In genomic region chr6:8831204-8831603, GRCm38 (mm10) we compare ENCODE assay signal across 9 mouse cellular contexts. TPM values are rescaled to one million over a fixed set of nuclear protein-coding genes. Genes with fewer than 3 reads are reported as not detected.
DNase-seq lines count a peak whose midpoint lies in the region; TF ChIP-seq lines count a peak whose summit lies in the region.
"Had no signal": no experiment of that assay in that cellular context is flagged by ENCODE, and none has a peak within 500 bp of the region (broad histone marks: within the 10 kb centered on the region; RNA-seq: fewer than 3 reads in every experiment).

No protein-coding gene starts in this region.

- H3K27me3 ChIP-seq in cerebellum, adult 2 months (ENCODE audit: control insufficient read depth, insufficient read depth, low read length), result no peaks in the 10 kb centered on the region
- H3K27me3 ChIP-seq: neural tube, embryonic 12.5 days had no signal

- intact Hi-C loops in left cerebral cortex, postnatal 14 days (cut with DNase I), result loop anchor here (10.0 kb wide), 1 partner anchor 556 kb away; no protein-coding TSS in a partner anchor

- peak in 1 of 2 experiments; percentile 32 for DNase-seq in cerebellum, adult 2 months
- no peak for DNase-seq in cerebellum, postnatal 36 days
- DNase-seq in left cerebral cortex, postnatal 14 days (ENCODE audit: low spot score in 2 of 2), result peak; percentile 19 to 50
- no peak for DNase-seq in left cerebral cortex, adult 18-20 months (ENCODE audit: low spot score in 2 of 2)
- DNase-seq in brain, adult 2 months (ENCODE audit: low read depth, low spot score), result peak; percentile 72
- DNase-seq in hindlimb bud, embryonic 11.5 days (ENCODE audit: extremely low spot score, low read depth, low spot score), result peak; percentile 37
- peak; percentile 38 for DNase-seq in telencephalon, adult 2 months (ENCODE audit: low read depth, low spot score)
- no peak for DNase-seq in testis, postnatal 10 days (ENCODE audit: low spot score)

- peak; percentile 11; the same call in 1 of the 2 replicates for TF ChIP-seq CTCF in cerebellum, adult 2 months (IDR thresholded peaks at IDR 0.05; ENCODE audit: borderline replicate concordance, insufficient read depth, low read depth, low read length)

- H3K27ac ChIP-seq in cerebellum, adult 2 months (ENCODE audit: insufficient read depth, low read length), result no peak overlapping the region
- H3K27ac ChIP-seq: neural tube, embryonic 12.5 days had no signal

- no peak for TF ChIP-seq POLR2A in cerebellum, adult 2 months (IDR thresholded peaks at IDR 0.05; ENCODE audit: borderline replicate concordance, insufficient read depth, low read length)

- 34% methylated on average over 2 of the region's 2 CpGs for WGBS in cerebellum, adult 2 months

- H3K4me3 ChIP-seq in cerebellum, adult 2 months (replicated peaks; ENCODE audit: insufficient read depth, low read depth, low read length), result no peak overlapping the region
- H3K4me3 ChIP-seq: neural tube, embryonic 12.5 days had no signal

- no peaks in the 10 kb centered on the region for H3K4me1 ChIP-seq in cerebellum, adult 2 months (ENCODE audit: control insufficient read depth, insufficient read depth, low read length)
- H3K4me1 ChIP-seq: neural tube, embryonic 12.5 days had no signal

RNA-seq across cellular contexts. Expression of gene Ica1, which starts 52.9 kb away (rescaled TPM):
- 36.1 and 37.8 TPM in 2 replicates for polyA plus RNA-seq in cerebellum, adult 2 months (2012; rRNA removed)
- total RNA-seq in left cerebral cortex, postnatal 14 days (2021), result 10 to 100 TPM; 63.2 to 70.0 TPM
- 10 to 100 TPM; 60.1 to 60.5 TPM for total RNA-seq in left cerebral cortex, adult 18-20 months (2021)

Comparison
In these comparisons a context has a peak if more than half of its experiments do, and no peak if none do; other contexts are left out.
1. DNase-seq: peak in left cerebral cortex, postnatal 14 days (2 of 2), brain, adult 2 months (single experiment), hindlimb bud, embryonic 11.5 days (single experiment) and telencephalon, adult 2 months (single experiment); none in cerebellum, postnatal 36 days (0 of 2), left cerebral cortex, adult 18-20 months (0 of 2) and testis, postnatal 10 days (single experiment).